ENCODE assay signal across 12 mouse cellular contexts in the genomic region with DNA sequence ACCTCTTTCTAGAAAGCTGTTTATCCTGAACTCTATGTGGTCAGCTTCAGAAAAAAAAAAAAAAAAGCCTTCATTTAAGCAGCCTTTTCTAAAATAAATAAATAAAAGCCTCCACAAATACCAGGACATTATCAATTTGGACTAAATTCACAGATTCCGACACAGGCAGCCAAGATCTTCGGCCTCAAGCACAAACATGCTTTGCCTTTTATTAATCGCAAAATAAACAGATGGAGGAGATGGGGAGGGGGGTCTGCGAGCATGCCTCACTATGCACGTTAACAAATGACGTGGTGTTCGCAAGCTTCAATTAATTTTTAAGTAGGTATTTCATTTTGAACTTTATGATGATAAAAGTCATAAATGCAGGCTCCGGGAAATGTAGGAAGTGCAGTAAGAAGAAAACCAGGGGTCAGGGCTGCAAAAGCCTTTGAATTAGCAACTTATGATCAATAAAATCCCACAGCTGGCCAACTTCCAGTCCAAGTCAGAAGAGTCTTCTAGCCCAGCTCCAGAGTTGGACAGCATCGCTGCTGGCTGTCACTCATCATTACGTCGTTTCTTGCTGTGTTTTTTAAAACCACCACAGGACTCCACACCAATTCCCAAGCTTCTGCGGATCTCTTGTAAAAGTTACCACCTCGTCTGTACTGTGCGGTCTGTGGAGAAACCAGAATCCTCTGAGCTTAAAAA. TPM values are rescaled to one million over a fixed set of nuclear protein-coding genes. Genes with fewer than 3 reads are reported as not detected.
DNase-seq lines count a peak whose midpoint lies in the region; ATAC-seq and TF ChIP-seq lines count a peak whose summit lies in the region.
"Had no signal": no experiment of that assay in that cellular context is flagged by ENCODE, and none has a peak within 500 bp of the region (broad histone marks: within the 10 kb centered on the region; RNA-seq: fewer than 3 reads in every experiment).

No protein-coding gene starts in this region.

- no peak for ATAC-seq in intestine, embryonic 15.5 days
- no peak for ATAC-seq in intestine, postnatal 0 days
- peak; percentile 41; the same call in 1 of the 2 replicates for ATAC-seq in embryonic facial prominence, embryonic 15.5 days (ENCODE audit: insufficient number of reproducible peaks, low FRiP score, low TSS enrichment, low read depth)

- peak overlapping the region; percentile 18 for H3K27ac ChIP-seq in intestine, embryonic 15.5 days
- no peak overlapping the region for H3K27ac ChIP-seq in intestine, postnatal 0 days (ENCODE audit: low read depth, low read length)
- H3K27ac ChIP-seq in MEL (ENCODE audit: control insufficient read depth, low read depth, low read length): no peak overlapping the region
- peak overlapping the region; percentile 48 for H3K27ac ChIP-seq in embryonic facial prominence, embryonic 15.5 days (replicated peaks)
- peak overlapping the region; percentile 27; the same call in 1 of the 2 replicates for H3K27ac ChIP-seq in limb, embryonic 10.5 days
- H3K27ac ChIP-seq: liver, embryonic 14.5 days had no signal

- no peak for TF ChIP-seq RAD21 in MEL (IDR thresholded peaks at IDR 0.05; ENCODE audit: low read depth, low read length)

- 46% methylated on average over 14 of the region's 14 CpGs for WGBS in intestine, embryonic 15.5 days
- whole genome bisulfite sequencing in intestine, postnatal 0 days: 46% methylated on average over 14 of the region's 14 CpGs
- WGBS in embryonic facial prominence, embryonic 15.5 days: 40% methylated on average over 14 of the region's 14 CpGs
- WGBS in limb, embryonic 10.5 days: 71% methylated on average over 14 of the region's 14 CpGs

- DNase-seq in MEL (ENCODE audit: low read depth, low spot score): no peak
- DNase-seq in limb, embryonic 10.5 days (ENCODE audit: low spot score): no peak
- no peak for DNase-seq in right cerebral cortex, postnatal 14 days
- no peak for DNase-seq in testis, postnatal 14 days (ENCODE audit: low spot score)
- DNase-seq: adrenal gland, postnatal 36 days; cerebellum, postnatal 25 days; thymus, postnatal 4 days had no signal

- no peak for TF ChIP-seq POLR2A in MEL (IDR thresholded peaks at IDR 0.05; ENCODE audit: control insufficient read depth in 1 of 2, insufficient read depth in 1 of 2, low read depth in 1 of 2, low read length in 2 of 2, poor library complexity in 1 of 2)

- H3K4me1 ChIP-seq in intestine, embryonic 15.5 days (replicated peaks): peaks cover 40% of the 10 kb centered on the region
- 0 out of 2 replicates have a peak, but pooled peaks cover 6% of the 10 kb centered on the region for H3K4me1 ChIP-seq in intestine, postnatal 0 days (replicated peaks; ENCODE audit: control insufficient read depth, insufficient read depth, low read length)
- H3K4me1 ChIP-seq in MEL (ENCODE audit: control insufficient read depth in 1 of 2, insufficient read depth in 2 of 2, low read length in 2 of 2): no peaks in the 10 kb centered on the region
- peaks cover 72% of the 10 kb centered on the region for H3K4me1 ChIP-seq in embryonic facial prominence, embryonic 15.5 days
- peaks cover 78% of the 10 kb centered on the region for H3K4me1 ChIP-seq in limb, embryonic 10.5 days

- no peaks in the 10 kb centered on the region; the same call in 1 of the 2 replicates for H3K79me2 ChIP-seq in MEL (ENCODE audit: control insufficient read depth, insufficient read depth, low read length, poor library complexity)

- no peak overlapping the region for H3K4me3 ChIP-seq in intestine, embryonic 15.5 days (replicated peaks)
- no peak overlapping the region for H3K4me3 ChIP-seq in intestine, postnatal 0 days (ENCODE audit: low read depth, low read length)
- no peak overlapping the region for H3K4me3 ChIP-seq in MEL (ENCODE audit: control insufficient read depth in 1 of 2, insufficient read depth in 1 of 2, low read depth in 2 of 2, low read length in 2 of 2)
- H3K4me3 ChIP-seq in embryonic facial prominence, embryonic 15.5 days (replicated peaks): no peak overlapping the region
- no peak overlapping the region for H3K4me3 ChIP-seq in limb, embryonic 10.5 days
- H3K4me3 ChIP-seq: myocyte had no signal

- no peak for TF ChIP-seq EP300 in MEL (IDR thresholded peaks at IDR 0.05; ENCODE audit: low read depth in 1 of 2, low read length in 2 of 2)

- H3K9ac ChIP-seq in intestine, embryonic 15.5 days: no peak overlapping the region
- H3K9ac ChIP-seq in intestine, postnatal 0 days (ENCODE audit: low read depth, low read length): no peak overlapping the region
- H3K9ac ChIP-seq in MEL (ENCODE audit: control insufficient read depth, low read depth, low read length, poor library complexity, severe bottlenecking): no peak overlapping the region
- H3K9ac ChIP-seq in embryonic facial prominence, embryonic 15.5 days: no peak overlapping the region
- H3K9ac ChIP-seq: liver, embryonic 14.5 days had no signal

- no peak overlapping the region for H3K4me2 ChIP-seq in intestine, embryonic 15.5 days (replicated peaks)
- no peak overlapping the region for H3K4me2 ChIP-seq in intestine, postnatal 0 days (replicated peaks; ENCODE audit: low read depth)
- no peak overlapping the region for H3K4me2 ChIP-seq in embryonic facial prominence, embryonic 15.5 days (replicated peaks)

- H3K9me3 ChIP-seq in intestine, embryonic 15.5 days: no peaks in the 10 kb centered on the region
- H3K9me3 ChIP-seq in intestine, postnatal 0 days (ENCODE audit: control insufficient read depth): no peaks in the 10 kb centered on the region
- H3K9me3 ChIP-seq in MEL (replicated peaks; ENCODE audit: insufficient read depth, low read length): no peaks in the 10 kb centered on the region
- no peaks in the 10 kb centered on the region for H3K9me3 ChIP-seq in embryonic facial prominence, embryonic 15.5 days (replicated peaks)
- H3K9me3 ChIP-seq in limb, embryonic 10.5 days (replicated peaks): no peaks in the 10 kb centered on the region

- H3K27me3 ChIP-seq in intestine, embryonic 15.5 days (replicated peaks): no peaks in the 10 kb centered on the region
- no peaks in the 10 kb centered on the region for H3K27me3 ChIP-seq in intestine, postnatal 0 days (replicated peaks; ENCODE audit: control insufficient read depth, insufficient read depth, low read length)
- H3K27me3 ChIP-seq in MEL (ENCODE audit: control insufficient read depth in 1 of 2, insufficient read depth in 2 of 2, low read length in 2 of 2): no peaks in the 10 kb centered on the region
- H3K27me3 ChIP-seq in embryonic facial prominence, embryonic 15.5 days: no peaks in the 10 kb centered on the region
- H3K27me3 ChIP-seq in limb, embryonic 10.5 days (ENCODE audit: low read depth, poor library complexity, severe bottlenecking): no peaks in the 10 kb centered on the region

- no peak for TF ChIP-seq CTCF in intestine, postnatal 0 days (IDR thresholded peaks at IDR 0.05; ENCODE audit: low read depth)
- no peak for TF ChIP-seq CTCF in MEL (IDR thresholded peaks at IDR 0.05 in 2 of 3, conservative IDR thresholded peaks at IDR 0.05 in 1 of 3; ENCODE audit: control insufficient read depth in 1 of 3, insufficient read depth in 1 of 3, low read depth in 2 of 3, low read length in 3 of 3, poor library complexity in 1 of 3, severe bottlenecking in 1 of 3)

- H3K36me3 ChIP-seq in intestine, embryonic 15.5 days: no peaks in the 10 kb centered on the region
- H3K36me3 ChIP-seq in intestine, postnatal 0 days (ENCODE audit: control insufficient read depth, insufficient read depth): no peaks in the 10 kb centered on the region
- H3K36me3 ChIP-seq in MEL (ENCODE audit: control insufficient read depth in 1 of 2, insufficient read depth in 2 of 2, low read length in 2 of 2): no peaks in the 10 kb centered on the region; a peak in 1 of 4 replicates
- H3K36me3 ChIP-seq in embryonic facial prominence, embryonic 15.5 days: 0 out of 2 replicates have a peak, but pooled peaks cover 5% of the 10 kb centered on the region
- H3K36me3 ChIP-seq in limb, embryonic 10.5 days: peaks cover 8% of the 10 kb centered on the region

TF ChIP-seq in MEL, 35 proteins besides CTCF, POLR2A, EP300 and RAD21:
- TF ChIP-seq MAFK (IDR thresholded peaks at IDR 0.05; ENCODE audit: borderline replicate concordance, low read depth, low read length) (no peak), MEF2A (IDR thresholded peaks at IDR 0.05; ENCODE audit: extremely low read depth, insufficient replicate concordance, low read depth, low read length, poor library complexity, severe bottlenecking) (no peak), GATA1 (IDR thresholded peaks at IDR 0.05; ENCODE audit: low read depth, low read length) (no peak), NELFE (IDR thresholded peaks at IDR 0.05; ENCODE audit: low read depth, low read length) (no peak), MYC (IDR thresholded peaks at IDR 0.05; ENCODE audit: low read depth, low read length) (no peak), ZNF384 (IDR thresholded peaks at IDR 0.05; ENCODE audit: low read depth, low read length) (0 out of 2 replicates have a peak, but pooled peaks have one; percentile 23), ETS1 (IDR thresholded peaks at IDR 0.05; ENCODE audit: low read depth, low read length) (no peak)

RNA-seq across cellular contexts. Expression of a gene that starts 40.2 kb away (rescaled TPM):
- 31.1 and 31.2 TPM in 2 replicates for polyA plus RNA-seq in intestine, embryonic 15.5 days (2015; fragmentation: Nextera tagmentation; extraction: Ambion mirVana)
- polyA plus RNA-seq in intestine, postnatal 0 days (2015; fragmentation: Nextera tagmentation; extraction: Ambion mirVana): 14.9 and 15.9 TPM in 2 replicates
- 53.0 and 65.8 TPM in 2 replicates for total RNA-seq in MEL (2012; rRNA removed)
- 10 to 100 TPM; 52.8 to 54.3 TPM for polyA plus RNA-seq in MEL (2012; ENCODE audit: insufficient read depth in 1 of 2, insufficient read length in 2 of 2, low read depth in 1 of 2, low replicate concordance in 2 of 2, missing spikeins in 1 of 2)
- 72.1 and 74.8 TPM in 2 replicates for polyA plus RNA-seq in embryonic facial prominence, embryonic 15.5 days (2015; fragmentation: Nextera tagmentation; extraction: Ambion mirVana)
- polyA plus RNA-seq in limb, embryonic 10.5 days (2016; fragmentation: Nextera tagmentation; extraction: Ambion mirVana): 53.3 and 55.7 TPM in 2 replicates

RNA-seq across cellular contexts. Expression of a gene that starts 48.0 kb away (rescaled TPM):
- polyA plus RNA-seq in intestine, embryonic 15.5 days (2015; fragmentation: Nextera tagmentation; extraction: Ambion mirVana): 87.2 and 103 TPM in 2 replicates
- polyA plus RNA-seq in intestine, postnatal 0 days (2015; fragmentation: Nextera tagmentation; extraction: Ambion mirVana): 95.2 and 96.0 TPM in 2 replicates
- 71.6 and 77.0 TPM in 2 replicates for total RNA-seq in MEL (2012; rRNA removed)
- 10 to 100 TPM in 1 of 2 experiments, not detected in 1; 47.4 TPM for polyA plus RNA-seq in MEL (2012; ENCODE audit: insufficient read depth in 1 of 2, insufficient read length in 2 of 2, low read depth in 1 of 2, low replicate concordance in 2 of 2, missing spikeins in 1 of 2)
- 101 and 106 TPM in 2 replicates for polyA plus RNA-seq in embryonic facial prominence, embryonic 15.5 days (2015; fragmentation: Nextera tagmentation; extraction: Ambion mirVana)
- 144 and 147 TPM in 2 replicates for polyA plus RNA-seq in limb, embryonic 10.5 days (2016; fragmentation: Nextera tagmentation; extraction: Ambion mirVana)

Comparison
In these comparisons a context has a peak if more than half of its experiments do, and no peak if none do; other contexts are left out.
1. H3K27ac ChIP-seq: peak in intestine, embryonic 15.5 days (single experiment), embryonic facial prominence, embryonic 15.5 days (single experiment) and limb, embryonic 10.5 days (single experiment); none in intestine, postnatal 0 days (single experiment) and MEL (single experiment).